Mouse (Mus musculus): ENCODE measurements around the gene Hes6.

DNA sequence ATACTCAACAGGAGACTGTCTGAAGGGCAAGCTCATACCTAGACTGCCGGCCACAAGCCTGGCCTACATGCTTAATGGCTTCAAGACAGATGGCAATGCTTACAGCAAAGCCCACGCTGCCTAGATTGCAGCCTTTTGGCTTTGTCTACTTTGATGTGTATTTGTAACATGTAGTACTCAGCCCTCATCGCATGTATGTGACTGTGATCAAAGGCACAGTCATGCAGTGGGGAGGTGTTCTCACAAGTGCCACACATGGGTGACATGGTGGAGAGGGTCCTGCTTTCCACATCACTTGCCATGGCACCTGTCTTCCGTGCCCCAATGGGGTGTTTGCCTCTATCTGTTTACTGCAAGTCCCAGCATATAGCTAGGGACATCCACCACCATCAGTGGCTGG, 32.7 kb upstream of the Hes6 start:
- TF ChIP-seq POLR2A (IDR thresholded peaks at IDR 0.05; ENCODE audit: low read depth, low read length): no peak
- TF ChIP-seq CTCF (IDR thresholded peaks at IDR 0.05; ENCODE audit: borderline replicate concordance, insufficient read depth, low read length): no peak

Data from embryonic fibroblast, embryonic 13.5 days (primary cell).